Mouse (Mus musculus): ENCODE measurements at regions not wholly inside any gene's neighbourhood (a gene's known extent, or its start where the extent isn't known, plus 50 kb on each side); places are given as distances from the start of the nearest gene placed in this dataset.

- ATAC-seq (replicated peaks; ENCODE audit: low FRiP score, poor library complexity, severe bottlenecking): no peak
Observed at GRCm38 (mm10) chr9:61164501-61165251, 207.5 kb upstream of the Tle3 start.

- no peak for ATAC-seq (replicated peaks; ENCODE audit: low FRiP score, poor library complexity, severe bottlenecking)
Observed at GRCm38 (mm10) chr9:61166115-61166514, 206.1 kb upstream of the Tle3 start.

DNA sequence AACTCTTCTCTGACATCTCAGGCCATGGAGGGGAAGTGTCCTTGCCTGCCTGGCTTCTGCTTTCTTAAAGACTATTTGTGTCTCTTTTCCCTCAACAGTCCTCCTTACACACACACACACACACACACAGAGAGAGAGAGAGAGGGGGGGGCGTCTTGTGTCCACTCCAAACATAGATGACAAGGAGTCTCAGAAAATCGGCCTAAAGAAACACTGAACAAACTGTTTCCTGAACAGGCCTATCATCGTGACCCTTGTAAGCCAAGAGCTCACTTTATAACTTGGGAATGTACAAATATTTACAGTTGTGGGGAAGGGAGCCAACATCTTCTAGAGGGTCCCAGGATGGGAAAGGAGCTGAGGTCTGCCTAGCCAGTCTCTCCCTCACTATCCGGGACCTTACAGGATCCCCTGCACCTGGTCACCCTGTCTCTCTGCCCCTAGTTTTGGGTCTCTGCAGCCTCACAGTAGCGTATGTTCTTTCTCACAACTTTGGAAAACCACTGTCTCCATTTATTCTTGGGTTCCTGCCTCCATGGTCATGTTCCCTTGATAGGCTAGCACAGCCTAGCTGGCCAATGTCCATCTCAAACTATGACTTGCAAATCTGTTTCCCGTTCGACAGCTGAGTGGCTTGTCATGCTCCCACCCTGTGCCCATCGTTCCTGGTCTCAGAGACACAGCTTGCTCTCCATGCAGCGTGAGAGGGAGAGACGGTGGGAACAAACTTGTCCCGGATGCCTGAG is 204.9 kb upstream of the Tle3 start:
- ATAC-seq (replicated peaks; ENCODE audit: low FRiP score, poor library complexity, severe bottlenecking): no peak

DNA sequence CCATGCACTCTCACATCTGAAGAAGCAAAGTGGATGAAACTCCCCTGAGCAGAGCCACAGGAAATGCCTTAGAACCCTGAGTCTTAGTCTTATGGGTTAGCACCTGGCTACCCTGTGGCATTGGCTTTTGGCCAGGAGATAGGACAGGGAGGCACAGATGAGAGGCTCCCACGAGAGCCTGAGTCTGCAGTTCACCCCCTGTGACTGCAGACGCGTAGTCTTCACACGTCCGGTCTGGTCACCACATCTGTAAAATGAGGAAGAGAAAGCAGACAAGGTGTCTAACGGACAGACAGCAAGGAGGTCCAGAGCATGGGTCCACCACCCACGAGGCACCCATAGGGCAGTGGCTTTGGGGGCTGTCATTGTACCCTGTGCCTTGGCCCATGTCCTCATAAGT is 203.2 kb upstream of the Tle3 start:
- ATAC-seq (replicated peaks; ENCODE audit: low FRiP score, poor library complexity, severe bottlenecking): no peak

DNA sequence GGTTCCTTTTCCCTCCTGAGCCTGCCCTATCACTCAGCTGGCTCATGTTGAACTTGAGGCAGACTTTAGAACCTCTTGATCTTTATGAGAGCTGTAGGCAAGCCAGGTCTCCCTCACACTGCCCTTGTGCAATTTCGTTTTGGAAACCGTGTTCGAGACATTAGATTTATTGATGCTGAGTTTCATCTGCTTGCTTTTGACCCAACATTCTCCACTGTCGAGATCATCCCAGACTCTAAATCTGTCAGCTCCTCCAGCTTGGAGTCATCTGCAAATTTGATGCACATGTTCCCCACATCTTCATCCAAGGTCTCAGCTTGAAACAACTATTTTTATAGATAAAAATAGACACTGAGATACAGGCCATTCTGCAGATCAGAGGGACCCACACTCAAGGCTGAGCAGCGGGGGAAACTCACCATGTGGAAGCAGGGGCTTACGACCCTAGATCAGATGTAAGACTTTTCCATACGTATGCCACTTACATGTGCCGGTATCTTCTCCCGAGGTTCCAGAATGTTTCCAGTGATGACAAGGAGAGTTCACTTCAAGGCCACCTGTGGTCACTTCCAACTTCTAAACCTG is 202.6 kb upstream of the Tle3 start:
- ATAC-seq (replicated peaks; ENCODE audit: low FRiP score, poor library complexity, severe bottlenecking): no peak

GRCm38 (mm10) chr9:61170921-61171320 is 201.2 kb upstream of the Tle3 start:
- ATAC-seq (replicated peaks; ENCODE audit: low FRiP score, poor library complexity, severe bottlenecking): no peak

- ATAC-seq (replicated peaks; ENCODE audit: low FRiP score, poor library complexity, severe bottlenecking): no peak
Observed at GRCm38 (mm10) chr9:61172421-61172820, 199.7 kb upstream of the Tle3 start.

DNA sequence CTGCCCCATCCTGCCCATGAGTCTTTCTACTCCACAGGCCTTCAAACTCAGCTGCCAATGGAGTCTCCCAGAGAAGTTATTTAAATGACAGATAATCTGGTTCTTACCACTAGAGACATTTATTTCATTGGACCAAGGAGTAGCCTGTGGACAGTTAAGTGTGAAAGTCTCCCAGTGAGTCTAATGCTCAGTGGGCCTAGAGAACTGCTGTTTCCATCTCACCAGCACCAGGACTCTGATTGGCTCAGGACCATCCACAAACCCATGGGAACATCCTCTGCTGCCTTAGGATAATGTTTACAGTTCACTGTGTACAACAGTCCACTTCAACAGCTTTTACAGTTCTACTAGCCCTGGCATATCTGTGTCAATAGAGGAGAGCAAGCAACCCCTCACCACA is 198.6 kb upstream of the Tle3 start:
- no peak for ATAC-seq (replicated peaks; ENCODE audit: low FRiP score, poor library complexity, severe bottlenecking)

GRCm38 (mm10) chr9:61175381-61175780 is 196.8 kb upstream of the Tle3 start:
- ATAC-seq (replicated peaks; ENCODE audit: low FRiP score, poor library complexity, severe bottlenecking): no peak

GRCm38 (mm10) chr9:61176856-61177255 is 195.3 kb upstream of the Tle3 start:
- ATAC-seq (replicated peaks; ENCODE audit: low FRiP score, poor library complexity, severe bottlenecking): no peak

GRCm38 (mm10) chr9:61186541-61187420 is 185.4 kb upstream of the Tle3 start:
- ATAC-seq (replicated peaks; ENCODE audit: low FRiP score, poor library complexity, severe bottlenecking): no peak

GRCm38 (mm10) chr9:61187713-61188399 is 184.3 kb upstream of the Tle3 start:
- ATAC-seq (replicated peaks; ENCODE audit: low FRiP score, poor library complexity, severe bottlenecking): no peak

- ATAC-seq (replicated peaks; ENCODE audit: low FRiP score, poor library complexity, severe bottlenecking): no peak
Observed at GRCm38 (mm10) chr9:61189295-61189694, 182.9 kb upstream of the Tle3 start.

DNA sequence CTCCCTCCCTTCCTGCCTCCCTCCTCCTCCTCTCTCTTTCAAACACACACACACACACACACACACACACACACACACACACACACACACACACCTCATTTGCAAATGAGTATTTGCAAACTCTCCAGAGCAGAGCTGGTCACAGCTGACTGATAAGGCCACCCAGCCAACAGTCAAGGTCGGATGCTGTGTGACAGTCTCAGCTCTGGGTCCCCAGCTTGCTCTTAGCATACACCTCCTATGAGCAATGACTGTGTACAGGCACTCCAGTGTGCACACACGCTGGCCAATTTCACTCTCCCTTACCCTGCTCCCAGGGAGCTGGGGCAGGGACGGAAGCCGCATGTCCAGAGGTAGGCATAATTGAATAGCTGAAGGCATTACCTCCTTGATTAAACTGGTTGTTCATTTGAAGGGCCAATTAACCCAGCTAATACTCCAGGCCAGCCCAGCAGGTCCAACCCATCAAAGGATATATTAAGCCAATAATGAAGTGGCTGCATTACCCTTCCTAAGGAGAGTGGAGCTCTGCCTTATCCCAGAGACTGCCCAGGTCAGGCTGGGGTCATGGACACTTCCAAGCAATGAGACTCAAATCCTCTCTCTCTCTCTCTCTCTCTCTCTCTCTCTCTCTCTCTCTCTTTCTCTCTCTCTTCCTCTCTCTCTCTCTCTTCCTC is 173.0 kb upstream of the Tle3 start:
- no peak for ATAC-seq (replicated peaks; ENCODE audit: low FRiP score, poor library complexity, severe bottlenecking)

DNA sequence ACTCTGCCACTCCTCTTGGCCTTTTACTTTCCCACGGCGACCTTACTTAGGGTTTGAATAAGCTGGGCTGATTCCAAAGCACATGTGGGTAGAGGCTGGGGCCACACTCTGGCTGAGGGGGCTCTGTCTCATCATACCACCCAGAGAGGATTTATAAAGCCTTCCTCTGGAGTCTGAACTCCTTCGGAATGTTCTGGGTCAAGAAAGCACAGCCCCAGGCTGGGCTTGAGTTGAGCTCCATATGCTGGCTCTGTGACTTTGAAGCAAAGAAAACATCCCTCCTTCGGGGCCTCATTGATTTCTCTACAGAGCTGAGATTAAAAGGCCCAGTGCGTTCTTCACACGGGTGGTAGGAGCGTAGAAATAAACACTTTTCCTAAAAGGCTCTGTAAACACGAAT is 172.3 kb upstream of the Tle3 start:
- ATAC-seq (replicated peaks; ENCODE audit: low FRiP score, poor library complexity, severe bottlenecking): no peak

DNA sequence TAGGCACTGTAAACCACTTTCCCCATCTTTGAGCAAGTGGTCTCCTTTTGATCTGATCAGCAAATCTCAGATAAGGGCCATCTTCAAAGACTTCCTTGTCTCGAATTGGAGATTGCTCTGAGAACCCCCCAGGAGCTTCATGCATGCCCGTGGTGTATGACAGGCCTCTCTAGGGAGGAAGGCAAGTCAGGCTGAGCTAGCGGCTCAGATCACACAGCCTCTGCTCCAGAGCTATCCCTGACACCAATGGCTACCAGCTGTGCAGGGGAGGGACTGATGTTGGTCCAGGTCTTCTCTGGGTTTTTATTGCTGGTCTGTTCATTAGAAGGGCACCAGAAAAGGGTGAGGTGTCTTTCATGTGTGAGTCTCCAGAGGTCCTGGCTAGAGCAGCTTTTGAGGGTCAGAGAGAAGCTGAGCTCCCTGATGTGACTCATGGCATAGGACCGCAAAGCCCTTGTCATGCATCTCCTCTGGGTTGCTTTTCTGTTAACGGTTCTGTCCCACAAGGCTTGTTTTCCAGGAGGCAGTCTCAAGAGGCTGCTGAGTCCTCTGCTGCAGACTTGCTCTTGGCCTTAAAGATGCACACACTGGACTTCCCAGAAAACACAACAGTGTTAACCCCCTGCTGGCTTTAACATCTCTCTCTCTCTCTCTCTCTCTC is 171.7 kb upstream of the Tle3 start:
- no peak for ATAC-seq (replicated peaks; ENCODE audit: low FRiP score, poor library complexity, severe bottlenecking)

DNA sequence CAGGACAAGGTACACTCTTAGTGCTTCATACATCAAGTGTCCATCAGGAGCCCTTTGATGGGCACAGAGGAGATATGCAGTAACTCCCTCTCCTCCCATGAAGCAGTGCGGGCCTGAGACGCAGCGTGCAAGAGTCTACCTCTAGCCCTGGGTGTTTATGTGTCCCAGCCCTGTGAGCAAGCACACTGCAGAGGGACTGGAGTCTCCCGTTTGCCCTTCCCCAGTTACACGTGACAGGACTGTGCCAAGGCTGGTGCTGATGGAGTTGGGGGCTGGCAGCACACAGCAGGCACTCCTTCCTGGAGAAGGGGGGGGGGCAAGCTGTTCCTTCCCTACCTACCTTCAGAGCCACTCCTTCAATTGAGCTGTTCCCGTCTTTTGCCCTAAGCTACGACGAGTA is 167.1 kb upstream of the Tle3 start:
- ATAC-seq (replicated peaks; ENCODE audit: low FRiP score, poor library complexity, severe bottlenecking): no peak

DNA sequence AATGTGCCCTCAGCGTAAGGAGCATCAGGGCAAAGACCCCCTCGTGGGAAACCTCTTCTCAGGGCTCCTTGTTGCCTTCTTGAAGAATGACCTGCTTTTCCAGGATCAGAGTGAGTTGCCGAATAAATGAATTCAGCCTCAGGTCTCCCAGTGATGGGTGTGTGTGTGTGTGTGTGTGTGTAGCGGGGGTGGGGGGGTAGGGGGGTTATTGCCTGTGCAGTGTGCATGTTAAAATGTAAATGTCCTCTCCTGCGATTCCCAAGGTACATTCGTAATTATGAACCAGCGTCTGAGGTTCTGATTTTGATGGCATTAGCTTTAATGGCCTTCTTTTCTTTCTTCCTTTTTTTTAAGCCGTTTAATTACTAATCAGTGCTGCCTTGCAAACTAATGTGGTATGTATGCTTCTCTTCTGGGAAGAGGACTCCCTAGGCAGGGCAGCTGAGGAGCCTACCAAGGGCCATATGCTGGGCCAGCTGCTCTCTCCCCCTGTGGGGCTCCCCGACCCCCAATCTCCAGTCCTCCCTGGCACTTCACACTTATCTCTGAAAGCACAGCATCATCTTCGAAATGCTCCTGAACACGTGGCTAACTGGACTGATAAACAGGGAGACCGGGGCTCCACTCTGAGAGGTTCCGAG is 165.3 kb upstream of the Tle3 start:
- ATAC-seq (replicated peaks; ENCODE audit: low FRiP score, poor library complexity, severe bottlenecking): no peak

Measured in erythroid progenitor cell, adult 5-6 weeks (primary cell).